Mouse (Mus musculus) lung, postnatal 4 days (tissue): ENCODE measurements around the gene Dtnbp1.

Experiments used
- DNase-seq, 2 experiments: peaks; one replicate each; pipeline ENCODE4 v3.0.0; 2021

The Dtnbp1 gene

GRCm38 (mm10) chr13:45001911-45002615 is at the start of gene Dtnbp1:
Dtnbp1 (minus strand) TSS chr13:45002147.
- DNase-seq, result peak; percentile 83 to 89

- DNase-seq, result no peak
Measured at GRCm38 (mm10) chr13:45049261-45050020, 47.5 kb upstream of the Dtnbp1 start.

GRCm38 (mm10) chr13:45043466-45043865 is 41.5 kb upstream of the Dtnbp1 start:
- DNase-seq, result no peak

DNA sequence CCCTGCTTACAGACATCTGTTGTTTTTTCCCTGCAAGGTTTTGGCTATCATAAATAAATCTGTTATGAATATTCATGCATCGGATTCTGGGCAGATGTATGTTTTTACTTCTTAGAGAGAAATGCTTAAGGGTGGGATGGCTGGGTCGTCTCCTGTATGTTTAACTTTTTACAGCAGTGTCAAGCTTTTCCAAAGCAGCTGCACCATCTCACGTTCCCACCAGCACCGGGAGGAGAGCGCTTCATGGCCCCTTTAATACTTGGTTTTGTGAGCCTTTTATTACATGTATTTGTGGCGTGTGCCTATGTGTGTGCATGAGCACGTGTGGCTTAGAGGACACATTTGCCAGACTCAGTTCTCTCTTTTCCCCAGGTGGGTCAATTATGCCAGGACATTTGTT is 38.8 kb upstream of the Dtnbp1 start:
- DNase-seq, result no peak

- no peak for DNase-seq
Measured at GRCm38 (mm10) chr13:45040195-45040594, 38.2 kb upstream of the Dtnbp1 start.

GRCm38 (mm10) chr13:45036417-45036816 is 34.5 kb upstream of the Dtnbp1 start:
- DNase-seq, result no peak

- DNase-seq, result no peak
Measured at GRCm38 (mm10) chr13:45034759-45035158, 32.8 kb upstream of the Dtnbp1 start.

DNA sequence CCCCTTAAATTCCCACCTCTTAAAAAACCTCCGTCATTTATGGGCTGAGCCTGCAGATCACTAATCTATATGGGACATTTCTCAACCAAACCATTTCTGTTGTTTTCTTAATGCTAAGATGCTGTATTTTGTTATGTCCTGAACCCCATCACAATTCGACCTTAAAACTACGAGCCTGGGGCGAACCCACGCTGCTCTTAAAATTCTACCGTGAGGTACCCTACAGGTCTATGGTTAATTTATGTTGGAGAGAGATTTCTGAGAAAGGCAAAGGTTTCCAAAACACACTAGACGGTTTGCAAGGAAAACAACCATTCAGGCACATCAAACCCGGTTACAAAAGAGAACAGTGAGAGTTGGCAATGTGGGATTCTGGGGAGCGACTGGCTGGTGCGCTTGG is 31.4 kb upstream of the Dtnbp1 start:
- no peak for DNase-seq

DNA sequence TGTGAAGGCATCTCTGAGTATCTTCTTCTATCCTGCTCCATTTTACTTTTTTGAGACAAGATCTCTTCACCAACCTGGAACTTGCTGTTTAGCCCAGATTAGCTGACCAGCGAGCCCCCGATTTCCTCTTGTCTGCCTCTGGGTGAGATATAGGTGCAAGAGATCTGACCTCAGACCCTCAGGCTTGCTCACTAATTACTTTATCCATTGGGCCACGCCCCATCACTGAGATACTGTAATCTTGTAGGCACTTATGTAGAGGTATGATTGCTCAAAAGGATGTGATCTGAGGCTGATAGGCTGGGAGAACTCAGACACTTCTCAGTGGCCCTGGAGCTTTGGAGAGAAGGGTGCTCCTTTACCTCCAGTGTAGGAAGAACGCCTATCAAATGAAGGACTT is 30.5 kb upstream of the Dtnbp1 start:
- DNase-seq, result no peak

DNA sequence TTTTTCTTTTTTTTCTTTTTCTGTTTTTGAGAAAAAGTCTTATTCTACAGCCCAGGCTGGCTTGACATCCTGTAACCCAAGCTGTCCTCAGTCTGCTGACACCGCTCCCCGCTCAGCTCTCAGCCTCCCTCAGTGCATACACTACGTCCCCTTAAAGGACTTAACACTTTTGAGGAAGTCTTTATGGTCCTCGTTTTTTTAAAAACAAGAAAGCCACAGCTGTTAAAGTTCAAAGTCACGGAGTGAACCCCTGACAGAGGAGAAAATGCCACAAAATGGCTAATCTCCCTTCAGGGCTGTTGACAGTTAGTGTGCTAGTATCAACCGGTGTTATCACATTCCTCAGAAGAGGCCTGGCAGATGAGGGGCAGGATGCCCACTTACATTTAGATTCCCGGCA is 29.8 kb upstream of the Dtnbp1 start:
- peak; percentile 25 to 62 for DNase-seq

DNA sequence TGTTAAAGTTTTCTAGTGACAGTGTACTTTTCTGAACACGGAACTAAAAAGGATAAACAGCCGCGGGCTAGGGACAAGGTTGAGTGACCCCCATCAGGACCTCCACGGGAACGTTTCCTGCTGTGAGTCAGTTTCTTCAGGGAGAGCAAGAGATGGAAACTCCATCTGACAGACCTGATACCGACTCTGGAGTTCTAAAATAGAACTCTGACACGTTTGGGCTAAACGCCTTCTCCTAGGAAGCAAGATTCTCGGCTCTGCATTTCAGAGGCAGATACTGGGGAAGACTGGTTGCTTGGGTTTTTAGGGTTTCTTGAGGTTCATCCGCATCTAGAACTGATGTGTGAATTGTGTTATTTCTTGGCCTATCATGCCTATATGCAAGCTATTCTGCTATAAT is 29.4 kb upstream of the Dtnbp1 start:
- no peak for DNase-seq

GRCm38 (mm10) chr13:45030830-45031229 is 28.9 kb upstream of the Dtnbp1 start:
- DNase-seq, result peak; percentile 91 to 92

GRCm38 (mm10) chr13:45029791-45030190 is 27.8 kb upstream of the Dtnbp1 start:
- DNase-seq, result no peak

GRCm38 (mm10) chr13:45026291-45026690 is 24.3 kb upstream of the Dtnbp1 start:
- no peak for DNase-seq

GRCm38 (mm10) chr13:45024821-45025220 is 22.9 kb upstream of the Dtnbp1 start:
- no peak for DNase-seq

GRCm38 (mm10) chr13:45023356-45024150 is 21.6 kb upstream of the Dtnbp1 start:
- DNase-seq, result no peak

- peak; percentile 35 to 61 for DNase-seq
Measured at GRCm38 (mm10) chr13:45008150-45008549, 6.2 kb upstream of the Dtnbp1 start.

DNA sequence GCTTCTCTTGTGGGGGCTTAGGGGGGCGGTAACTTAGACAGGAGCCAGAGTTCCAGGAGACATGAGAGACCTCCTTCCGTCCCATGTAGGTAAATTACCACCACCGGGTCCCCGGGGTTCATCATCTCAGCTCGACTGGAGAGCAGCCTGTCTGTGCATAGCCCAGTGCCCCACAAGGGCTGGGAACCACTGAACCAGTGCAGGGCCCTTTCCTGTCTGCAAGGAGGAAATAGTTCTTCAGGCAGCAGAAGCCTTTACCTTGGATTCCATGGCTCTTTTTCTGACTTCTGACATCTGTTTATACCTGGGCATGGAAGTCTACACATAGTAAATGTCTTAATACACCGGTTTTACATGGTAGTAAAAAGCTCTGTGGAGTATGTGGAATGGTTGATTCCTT is 5.8 kb upstream of the Dtnbp1 start:
- DNase-seq, result no peak

DNA sequence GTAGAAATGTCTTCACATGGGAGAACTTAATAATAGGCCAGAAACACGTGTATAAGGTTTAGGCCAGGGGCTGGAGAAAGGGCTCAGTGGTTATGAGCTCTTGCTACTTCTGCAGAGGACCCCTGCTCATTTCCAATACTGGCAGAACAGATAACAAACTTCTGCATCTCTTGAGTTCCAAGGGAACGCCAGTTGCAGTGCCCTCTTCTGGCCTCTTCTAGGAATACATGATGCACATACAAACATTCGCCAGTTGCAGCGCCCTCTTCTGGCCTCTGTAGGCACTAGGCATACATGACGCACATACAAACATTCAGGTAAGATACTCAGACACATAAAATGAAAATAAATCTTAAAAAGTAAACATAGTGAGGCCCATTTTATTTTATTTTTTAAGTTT is 4.5 kb upstream of the Dtnbp1 start:
- DNase-seq, result no peak

DNA sequence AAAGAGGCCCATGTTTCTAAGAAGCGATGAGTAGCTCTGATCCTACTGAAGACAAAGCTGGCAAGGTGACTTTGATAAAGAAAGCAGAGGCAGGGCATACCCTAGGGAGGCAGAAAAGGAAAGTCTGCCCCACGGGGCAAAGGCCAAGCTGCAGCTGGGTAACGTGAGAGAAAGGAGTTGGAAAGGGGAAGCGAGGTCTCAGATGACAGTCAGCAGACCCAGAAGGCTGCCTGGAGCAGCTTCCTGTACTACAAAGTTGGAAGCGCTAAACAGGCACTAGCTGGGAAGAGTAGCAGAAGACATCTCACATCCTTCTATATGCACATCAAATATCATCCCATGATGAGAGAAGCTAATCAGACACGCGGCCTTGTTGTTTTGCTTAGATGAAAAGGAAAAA is 3.9 kb upstream of the Dtnbp1 start:
- DNase-seq, result peak in 1 of 2 experiments; percentile 21

DNA sequence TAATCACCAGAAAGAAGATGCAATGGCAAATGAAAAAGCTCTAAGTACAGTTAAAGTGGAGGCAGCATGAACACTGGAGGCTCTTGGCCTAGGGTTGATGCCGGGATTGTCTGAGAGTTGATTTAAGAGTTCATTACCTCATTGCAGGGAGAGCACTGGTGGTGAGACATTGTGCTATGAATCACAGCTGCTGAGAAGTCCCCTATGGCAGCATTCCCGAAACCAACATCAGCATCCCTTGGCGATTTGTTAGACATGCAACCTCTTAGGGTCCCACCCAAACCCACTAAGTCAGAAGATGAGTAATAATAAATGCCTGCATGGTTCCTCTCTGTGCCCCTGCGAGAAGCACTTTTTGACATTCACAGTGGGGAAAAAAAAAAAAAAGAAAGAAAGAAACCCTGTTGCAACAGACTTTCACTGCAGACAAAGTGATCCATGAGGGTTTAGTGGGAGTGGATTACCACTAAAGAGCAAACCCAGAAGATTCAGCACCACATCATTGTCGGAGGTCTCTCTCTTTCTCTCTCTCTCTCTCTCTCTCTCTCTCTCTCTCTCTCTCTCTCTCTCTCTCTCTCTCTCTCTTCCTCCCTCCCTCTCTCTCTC is 3.1 kb upstream of the Dtnbp1 start:
- DNase-seq, result no peak

DNA sequence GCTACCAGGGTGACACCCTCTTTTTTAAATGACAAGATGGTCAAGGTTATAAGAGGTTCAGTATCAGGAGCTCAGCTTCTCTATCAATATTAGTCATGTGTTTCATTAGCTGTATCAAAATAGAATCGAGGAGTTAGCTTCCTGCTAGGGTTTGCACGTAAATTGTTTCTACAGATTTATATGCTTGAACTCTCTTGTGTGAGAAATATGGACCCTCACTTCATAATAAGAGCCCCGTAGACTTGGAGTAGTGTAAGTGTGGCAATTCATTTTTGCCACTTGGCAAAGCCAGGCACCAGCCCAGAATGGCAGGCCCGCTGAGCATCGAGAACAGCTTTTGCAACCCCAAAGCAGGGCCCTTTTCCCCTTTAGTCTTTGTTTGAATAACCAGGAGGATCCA is 1.1 kb upstream of the Dtnbp1 start:
- no peak for DNase-seq

DNA sequence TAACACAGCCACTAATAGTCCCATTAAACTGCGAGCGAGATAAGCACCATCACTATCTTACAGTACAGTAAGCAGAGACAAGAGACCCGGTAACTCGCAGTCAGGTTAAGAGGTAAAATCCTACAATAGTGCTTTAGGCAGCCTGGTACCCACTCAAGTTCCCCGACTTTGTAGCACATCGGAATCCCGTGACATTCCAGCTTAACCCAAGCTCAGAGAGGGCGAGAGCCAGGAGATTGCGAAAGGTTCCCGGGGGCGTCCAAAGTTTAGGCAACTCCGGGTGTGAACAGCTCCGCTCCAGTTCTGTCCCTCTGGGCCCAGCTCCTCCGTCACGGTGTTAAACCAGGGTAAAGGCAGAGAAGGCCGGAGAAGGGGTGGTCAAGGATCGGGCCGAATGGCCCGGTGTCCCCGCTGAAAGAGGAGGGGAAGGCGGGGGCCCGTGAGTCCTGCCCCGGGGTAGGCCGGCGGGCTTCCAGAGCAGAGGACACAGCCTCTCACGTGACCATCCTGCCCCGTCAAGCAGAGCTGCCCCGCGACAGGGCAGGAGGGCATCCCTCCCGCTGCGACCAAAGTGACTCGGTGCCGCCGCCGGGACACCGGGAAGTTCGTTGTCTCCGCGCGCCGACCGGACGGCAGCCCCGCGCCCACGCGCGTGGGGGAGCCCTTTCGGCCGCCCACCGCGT is 578 bp downstream of the Dtnbp1 start:
- peak; percentile 81 to 87 for DNase-seq
